Mouse (Mus musculus): ENCODE measurements at regions not wholly inside any gene's neighbourhood (a gene's known extent, or its start where the extent isn't known, plus 50 kb on each side); places are given as distances from the start of the nearest gene placed in this dataset.

- in situ Hi-C loops (cut with MboI, MseI), result no loop called here
Measured at GRCm38 (mm10) chr13:101221331-101222043, 388.3 kb upstream of the Slc30a5 start.

DNA sequence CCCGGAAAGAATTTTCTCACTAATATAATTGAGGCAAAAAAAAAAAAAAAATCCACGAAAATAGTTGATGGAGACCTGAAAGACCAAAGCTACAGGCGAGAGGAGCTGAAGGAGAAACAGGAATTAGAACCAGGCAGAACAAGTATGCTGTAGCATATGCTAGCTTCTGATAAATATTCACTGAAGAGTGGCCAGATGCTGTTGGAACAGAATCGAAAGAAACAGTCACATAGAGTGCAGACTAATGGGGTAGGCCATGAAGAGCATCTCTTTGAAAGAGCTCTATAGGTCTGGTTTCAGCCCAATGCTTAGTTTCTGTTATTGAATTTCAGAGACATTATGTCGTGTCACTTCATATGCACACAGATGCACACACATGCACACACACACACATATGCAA is 386.3 kb upstream of the Slc30a5 start:
- in situ Hi-C loops (cut with MboI, MseI), result no loop called here

GRCm38 (mm10) chr13:101216897-101217480 is 383.8 kb upstream of the Slc30a5 start:
- in situ Hi-C loops (cut with MboI, MseI), result no loop called here

DNA sequence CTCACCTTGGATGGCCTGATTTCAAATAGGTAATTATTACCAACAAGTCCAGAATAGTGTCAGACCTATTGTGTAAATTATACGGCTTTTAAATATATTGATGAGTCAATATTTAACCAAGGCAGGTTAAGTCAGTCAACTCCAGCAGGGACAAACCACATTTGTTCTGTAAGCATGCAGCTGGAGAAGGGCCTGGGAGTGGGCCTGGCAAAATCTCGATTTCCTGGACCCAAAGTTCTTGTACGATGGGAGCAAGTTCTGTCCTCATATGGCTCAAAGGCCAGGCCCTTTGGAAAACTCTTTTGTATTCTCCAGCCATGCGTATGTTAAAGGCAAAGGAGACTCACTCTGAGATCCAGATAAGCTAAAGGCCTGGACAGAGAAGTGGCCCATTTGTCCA is 383.2 kb upstream of the Slc30a5 start:
- in situ Hi-C loops (cut with MboI, MseI), result no loop called here

DNA sequence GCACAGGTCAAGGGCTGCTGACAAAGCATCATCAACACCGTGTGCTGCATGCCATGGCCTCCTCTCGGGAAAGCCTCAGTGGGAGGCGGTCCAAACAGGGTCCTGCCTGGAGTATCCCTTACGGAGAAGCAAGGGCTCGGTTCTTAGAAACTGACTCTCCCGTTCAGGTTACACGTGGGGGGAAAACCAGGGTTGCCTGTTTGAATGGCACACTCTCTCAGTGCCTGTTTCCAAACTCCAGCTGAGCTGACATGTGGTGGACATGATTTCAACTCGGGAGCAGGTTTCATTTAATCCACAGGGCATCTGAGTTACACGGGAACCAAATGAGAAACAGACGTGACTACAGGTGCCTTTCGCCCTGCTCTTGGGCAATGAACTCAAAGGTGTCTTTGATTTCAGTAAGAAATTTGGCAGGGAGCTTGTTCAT is 382.6 kb upstream of the Slc30a5 start:
- in situ Hi-C loops (cut with MboI, MseI), result no loop called here

GRCm38 (mm10) chr13:101215131-101215641 is 382.0 kb upstream of the Slc30a5 start:
- in situ Hi-C loops (cut with MboI, MseI), result no loop called here

DNA sequence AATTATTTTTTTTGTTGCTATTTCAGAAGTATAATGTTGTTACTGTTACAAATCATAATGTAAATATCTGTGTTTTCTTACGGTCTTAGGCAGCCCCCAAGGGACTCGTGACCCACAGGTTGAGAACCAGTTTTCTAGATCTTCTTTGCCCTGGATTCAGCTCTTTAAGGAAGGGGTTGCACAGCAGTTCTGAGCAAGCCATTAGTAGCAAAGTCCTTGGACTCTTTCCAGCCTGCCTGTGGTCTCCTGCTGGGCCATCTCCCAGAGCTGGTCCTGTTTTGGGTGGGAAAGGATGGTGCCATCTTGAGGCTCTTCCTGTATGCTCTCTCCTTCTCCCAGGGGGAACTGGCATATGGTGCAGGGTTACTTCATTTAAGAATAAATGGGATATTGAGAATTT is 380.9 kb upstream of the Slc30a5 start:
- in situ Hi-C loops (cut with MboI, MseI), result no loop called here

- in situ Hi-C loops (cut with MboI, MseI), result no loop called here
Measured at GRCm38 (mm10) chr13:101213121-101213916, 380.1 kb upstream of the Slc30a5 start.

DNA sequence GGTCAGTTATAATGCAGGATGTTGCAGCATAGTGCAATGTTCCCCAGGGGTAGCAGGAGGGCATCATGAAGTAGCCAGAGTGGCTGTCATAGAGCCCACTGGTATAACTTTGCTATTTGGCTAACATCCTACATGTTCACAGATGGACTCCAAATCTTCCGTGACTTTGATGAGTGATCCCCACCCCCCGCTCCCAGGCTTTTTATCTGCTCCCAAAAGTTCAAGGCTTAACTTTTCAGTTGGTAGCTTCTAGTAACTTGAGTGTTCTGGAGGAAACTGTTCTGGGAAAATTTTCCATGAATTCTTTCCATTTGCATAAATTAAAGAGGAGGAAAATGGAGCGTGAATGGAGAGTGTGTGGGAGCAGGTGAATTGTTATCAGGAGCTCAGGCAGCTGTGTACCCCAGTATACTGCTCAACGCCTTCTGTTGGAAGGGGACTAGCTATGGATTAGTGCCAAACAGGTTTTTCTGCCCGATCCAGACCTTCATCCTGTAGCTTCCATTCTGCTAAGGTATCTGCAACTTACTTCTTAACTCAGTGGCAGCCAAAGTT is 379.2 kb upstream of the Slc30a5 start:
- in situ Hi-C loops (cut with MboI, MseI), result no loop called here

DNA sequence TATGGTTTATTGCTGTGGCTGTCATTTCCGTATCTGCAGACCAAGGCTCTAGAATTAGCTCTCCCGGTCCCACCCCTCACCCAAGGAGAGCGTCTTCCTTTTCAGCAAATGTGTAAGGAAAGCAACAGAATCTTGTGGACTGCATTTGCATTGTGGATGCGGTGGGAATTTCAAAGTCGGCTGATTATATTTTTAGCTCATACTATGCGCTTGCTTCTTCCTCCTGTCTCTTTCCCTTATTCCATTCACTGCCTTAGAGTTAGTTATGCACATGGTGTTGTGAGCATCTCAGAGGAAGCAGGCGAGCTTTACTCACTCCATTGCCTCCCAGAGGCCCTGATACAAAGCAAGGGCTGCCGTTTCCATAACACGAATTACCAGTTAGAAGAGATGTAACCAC is 375.6 kb upstream of the Slc30a5 start:
- in situ Hi-C loops (cut with MboI, MseI), result no loop called here

GRCm38 (mm10) chr13:101203463-101203862 is 370.2 kb upstream of the Slc30a5 start:
- in situ Hi-C loops (cut with MboI, MseI), result no loop called here

- in situ Hi-C loops (cut with MboI, MseI), result no loop called here
Measured at GRCm38 (mm10) chr13:101202565-101203313, 369.5 kb upstream of the Slc30a5 start.

GRCm38 (mm10) chr13:101190249-101190830 is 357.1 kb upstream of the Slc30a5 start:
- in situ Hi-C loops (cut with MboI, MseI), result no loop called here

DNA sequence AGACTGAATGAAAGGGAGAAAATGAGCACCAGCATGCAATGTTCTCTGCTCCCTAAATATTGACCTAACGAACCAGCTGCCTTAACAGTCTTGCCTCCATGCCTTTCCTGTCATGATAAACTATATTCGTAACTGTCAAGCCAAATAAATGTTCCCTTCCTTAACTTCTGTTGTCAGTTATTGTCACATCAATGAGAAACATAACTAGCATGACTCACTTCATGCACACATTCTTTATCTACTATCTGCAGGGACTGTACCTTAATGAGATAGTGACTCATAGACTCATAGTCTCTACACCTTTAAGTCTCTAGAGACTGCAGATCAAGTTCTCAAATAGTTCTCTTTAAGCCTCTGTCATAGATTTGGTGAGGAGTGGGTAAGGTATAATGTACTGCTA is 349.2 kb upstream of the Slc30a5 start:
- in situ Hi-C loops (cut with MboI, MseI), result no loop called here

GRCm38 (mm10) chr13:101175017-101175689 is 341.9 kb upstream of the Slc30a5 start:
- in situ Hi-C loops (cut with MboI, MseI), result no loop called here

DNA sequence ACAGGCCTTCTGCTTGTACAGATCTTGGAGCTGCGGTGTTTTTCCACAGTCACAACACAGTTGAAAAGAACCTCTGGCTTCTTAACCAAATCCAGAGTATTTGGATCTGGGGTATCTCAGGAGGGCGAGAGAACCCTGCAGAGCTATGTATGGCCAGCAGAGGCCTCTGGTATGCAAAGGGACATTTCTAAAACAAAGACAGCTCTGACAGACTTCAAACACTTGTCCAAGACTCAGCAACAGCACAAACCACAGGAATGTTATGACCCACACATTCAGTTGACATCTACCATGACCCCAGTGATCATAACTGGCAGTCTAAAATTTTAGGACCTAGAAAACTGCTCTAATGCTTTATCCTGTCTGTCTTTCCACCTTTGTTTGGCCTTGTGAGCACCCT is 328.5 kb upstream of the Slc30a5 start:
- in situ Hi-C loops (cut with MboI, MseI), result no loop called here

- in situ Hi-C loops (cut with MboI, MseI), result no loop called here
Measured at GRCm38 (mm10) chr13:101159878-101160277, 326.7 kb upstream of the Slc30a5 start.

DNA sequence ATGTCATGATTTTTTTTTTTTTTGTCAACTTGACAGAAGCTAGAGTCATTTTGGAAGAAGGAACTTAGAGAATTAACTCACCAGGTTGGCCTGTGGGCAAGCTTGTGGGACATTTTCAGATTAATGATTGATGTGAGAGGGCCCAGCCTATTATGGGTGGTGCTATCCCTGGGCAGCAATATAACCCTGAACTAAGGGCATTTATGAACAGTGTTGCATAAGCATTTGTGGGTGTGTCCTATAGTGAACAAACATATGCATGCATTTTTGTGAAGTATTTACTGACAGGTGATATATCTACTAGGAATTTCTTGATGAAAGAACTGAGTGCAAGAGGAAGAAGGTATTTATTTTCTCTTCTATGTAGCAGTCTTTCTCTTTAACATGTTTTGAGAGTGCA is 320.5 kb upstream of the Slc30a5 start:
- in situ Hi-C loops (cut with MboI, MseI), result no loop called here

DNA sequence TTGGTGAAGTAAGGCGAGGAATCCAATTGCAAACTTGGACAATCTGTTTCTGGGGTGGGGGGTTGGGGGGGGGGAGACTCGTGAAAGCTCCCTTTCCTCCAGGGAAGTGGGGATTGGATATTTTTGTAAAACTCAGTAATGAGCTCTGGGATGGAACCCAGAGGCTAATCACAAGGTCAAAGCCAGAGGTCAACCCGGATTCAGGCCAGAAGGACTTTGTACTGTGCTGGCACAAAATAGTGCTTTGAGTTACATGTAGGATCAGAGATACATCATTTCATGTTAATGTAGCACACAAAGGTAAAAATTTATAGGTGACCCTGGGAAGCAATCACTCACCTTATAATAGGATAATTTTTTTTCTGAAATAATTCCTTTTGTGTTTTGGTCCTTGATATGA is 309.5 kb upstream of the Slc30a5 start:
- in situ Hi-C loops (cut with MboI, MseI), result no loop called here

DNA sequence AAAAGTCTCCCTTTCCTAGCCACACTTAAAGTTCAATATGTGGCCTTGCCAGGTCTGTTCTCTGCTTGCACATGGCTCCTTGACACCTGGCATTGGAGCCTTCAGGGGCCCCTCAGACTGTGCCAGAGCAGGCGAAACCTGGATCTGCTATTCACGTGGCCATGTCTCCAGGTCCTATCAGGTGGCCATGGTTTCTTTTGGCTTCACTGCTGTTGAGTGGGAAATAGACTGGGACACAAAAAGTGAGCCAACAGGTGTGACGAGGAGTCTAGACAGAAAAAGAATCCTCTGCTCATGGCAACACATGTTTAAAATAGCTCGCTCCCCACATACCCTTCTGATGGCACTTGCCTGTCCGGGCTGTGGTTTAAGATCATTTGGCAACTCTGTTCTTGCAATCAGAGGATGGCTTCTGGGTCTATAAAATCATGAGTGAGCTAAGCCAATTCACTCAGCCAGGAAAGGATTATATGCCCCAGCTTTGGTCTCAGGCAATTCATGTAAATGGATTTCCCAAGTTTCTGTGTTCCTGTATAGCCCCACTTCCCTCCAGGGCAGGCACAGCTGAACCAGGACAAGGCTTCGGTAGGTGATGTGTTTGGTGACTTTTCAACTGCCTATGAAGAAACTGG is 309.0 kb upstream of the Slc30a5 start:
- in situ Hi-C loops (cut with MboI, MseI), result no loop called here
